Mouse (Mus musculus): ENCODE results near the gene Adamts2. TPM values are rescaled to one million over a fixed set of nuclear protein-coding genes. Genes with fewer than 3 reads are reported as not detected.

The Adamts2 gene
- polyA plus RNA-seq, 1 experiment from 2014 or later: 7.5 TPM

GRCm38 (mm10) chr11:50768995-50769749, 167.3 kb downstream of the Adamts2 start:
- peak; percentile 54 for ATAC-seq (ENCODE audit: insufficient number of reproducible peaks, low FRiP score)
- H3K36me3 ChIP-seq: no peaks in the 10 kb centered on the region
- 14% methylated on average over 14 of the region's 14 CpGs for WGBS
- peak overlapping the region; percentile 63 for H3K4me2 ChIP-seq
- peak overlapping the region; percentile 25 for H3K4me3 ChIP-seq
- no peaks in the 10 kb centered on the region for H3K27me3 ChIP-seq (replicated peaks)
- H3K27ac ChIP-seq (ENCODE audit: poor library complexity, severe bottlenecking): no peak overlapping the region
- no peaks in the 10 kb centered on the region for H3K9me3 ChIP-seq (replicated peaks)
- peaks cover 17% of the 10 kb centered on the region; the same call in 1 of the 2 replicates for H3K4me1 ChIP-seq (replicated peaks)
- H3K9ac ChIP-seq: peak overlapping the region; percentile 52; the same call in 1 of the 2 replicates

- Histone ChIP-seq H3K9me3 (replicated peaks) (peaks cover 1% of the 10 kb centered on the region; the same call in 1 of the 2 replicates), H3K27me3 (replicated peaks) (no peaks in the 10 kb centered on the region), H3K27ac (ENCODE audit: poor library complexity, severe bottlenecking) (no peak overlapping the region), H3K9ac (no peak overlapping the region), H3K4me2 (no peak overlapping the region), H3K4me1 (replicated peaks) (peaks cover 5% of the 10 kb centered on the region; the same call in 1 of the 2 replicates), H3K36me3 (no peaks in the 10 kb centered on the region), H3K4me3 (no peak overlapping the region)
- 84% methylated on average over 1 of the region's 1 CpGs for WGBS
- no peak for ATAC-seq (ENCODE audit: insufficient number of reproducible peaks, low FRiP score)
Measured at GRCm38 (mm10) chr11:50771006-50771405, 169.1 kb downstream of the Adamts2 start.

DNA sequence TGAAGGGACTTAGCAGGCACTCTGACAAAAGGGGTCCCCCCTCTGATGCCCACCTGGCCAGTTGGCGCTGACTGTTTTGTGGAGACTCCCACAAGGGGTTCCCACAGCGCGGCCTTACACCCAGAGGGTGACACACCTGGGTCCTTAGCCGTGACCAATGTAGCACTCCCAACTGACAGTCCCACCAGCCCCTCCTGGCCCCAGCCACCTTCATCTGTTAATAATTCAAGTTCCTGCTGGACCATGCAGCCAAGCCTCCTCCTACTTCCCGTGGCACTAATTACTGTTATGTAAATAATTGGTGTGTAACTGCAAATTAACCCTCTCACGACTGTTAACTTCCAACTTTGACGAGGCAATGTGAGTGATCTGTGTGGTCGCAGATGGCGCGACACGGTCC, 195.8 kb downstream of the Adamts2 start:
- no peak overlapping the region for H3K4me3 ChIP-seq
- no peak overlapping the region for H3K27ac ChIP-seq (ENCODE audit: poor library complexity, severe bottlenecking)
- no peak overlapping the region for H3K9ac ChIP-seq
- no peaks in the 10 kb centered on the region for H3K9me3 ChIP-seq (replicated peaks)
- 78% methylated on average over 11 of the region's 11 CpGs for WGBS
- no peaks in the 10 kb centered on the region for H3K4me1 ChIP-seq (replicated peaks)
- ATAC-seq (ENCODE audit: insufficient number of reproducible peaks, low FRiP score): no peak
- no peaks in the 10 kb centered on the region for H3K36me3 ChIP-seq
- no peaks in the 10 kb centered on the region for H3K27me3 ChIP-seq (replicated peaks)
- no peak overlapping the region for H3K4me2 ChIP-seq

DNA sequence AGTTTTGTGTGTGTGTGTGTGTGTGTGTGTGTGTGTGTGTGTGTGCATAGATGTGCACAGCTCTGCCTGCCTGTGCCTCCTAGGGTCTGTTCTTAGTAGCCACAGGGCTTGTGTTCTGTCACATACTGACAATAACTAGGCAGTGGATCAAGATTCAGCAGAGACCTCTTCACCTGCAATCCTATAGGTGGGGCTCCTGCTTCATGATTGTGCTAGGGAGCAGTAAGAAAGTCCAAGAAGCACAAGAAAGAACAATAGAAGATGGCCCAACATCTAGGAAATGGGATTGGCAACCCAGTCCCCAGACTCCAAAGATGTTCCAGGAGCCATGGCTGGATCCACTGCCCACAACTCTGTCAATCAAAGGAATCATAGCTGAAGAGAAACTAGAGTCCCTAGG, 197.0 kb downstream of the Adamts2 start:
- Histone ChIP-seq H3K4me2 (no peak overlapping the region), H3K36me3 (no peaks in the 10 kb centered on the region), H3K9me3 (replicated peaks) (no peaks in the 10 kb centered on the region), H3K4me1 (replicated peaks) (no peaks in the 10 kb centered on the region), H3K27me3 (replicated peaks) (no peaks in the 10 kb centered on the region), H3K9ac (no peak overlapping the region), H3K27ac (ENCODE audit: poor library complexity, severe bottlenecking) (no peak overlapping the region), H3K4me3 (no peak overlapping the region)
- no peak for ATAC-seq (ENCODE audit: insufficient number of reproducible peaks, low FRiP score)

DNA sequence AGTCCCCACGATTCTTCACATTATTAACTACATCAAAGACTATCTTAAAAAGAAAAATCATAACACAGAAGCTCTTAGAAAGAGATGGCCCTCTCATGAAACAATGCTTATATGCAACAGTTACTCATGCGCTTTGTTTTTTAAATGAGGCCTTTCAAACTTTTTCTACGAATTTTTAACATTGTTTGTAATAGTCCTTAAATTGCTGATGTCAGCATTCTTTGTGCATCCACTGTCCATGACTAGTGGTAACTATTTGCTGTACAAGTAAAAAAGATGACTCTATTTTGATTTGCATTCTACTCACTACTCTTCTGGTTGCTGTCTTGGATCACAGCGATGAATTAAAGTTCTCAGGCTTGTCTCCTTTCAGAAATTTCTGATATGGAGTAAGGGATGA, 212.3 kb downstream of the Adamts2 start:
- ATAC-seq (ENCODE audit: insufficient number of reproducible peaks, low FRiP score): no peak
- peaks cover 33% of the 10 kb centered on the region for H3K9me3 ChIP-seq (replicated peaks)
- no peaks in the 10 kb centered on the region for H3K4me1 ChIP-seq (replicated peaks)
- no peak overlapping the region for H3K4me2 ChIP-seq
- no peak overlapping the region for H3K9ac ChIP-seq
- no peak overlapping the region for H3K27ac ChIP-seq (ENCODE audit: poor library complexity, severe bottlenecking)
- WGBS: 93% methylated on average over 4 of the region's 4 CpGs
- no peaks in the 10 kb centered on the region for H3K27me3 ChIP-seq (replicated peaks)
- H3K4me3 ChIP-seq: no peak overlapping the region
- H3K36me3 ChIP-seq: peaks cover 85% of the 10 kb centered on the region

- Histone ChIP-seq H3K4me1 (replicated peaks) (peaks cover 12% of the 10 kb centered on the region), H3K27me3 (replicated peaks) (no peaks in the 10 kb centered on the region), H3K4me3 (peak overlapping the region; percentile 82), H3K9me3 (replicated peaks) (0 out of 2 replicates have a peak, but pooled peaks cover 5% of the 10 kb centered on the region), H3K4me2 (peak overlapping the region; percentile 81), H3K9ac (peak overlapping the region; percentile 92; the same call in 1 of the 2 replicates), H3K36me3 (peaks cover 42% of the 10 kb centered on the region), H3K27ac (ENCODE audit: poor library complexity, severe bottlenecking) (no peak overlapping the region)
- 61% methylated on average over 2 of the region's 2 CpGs for WGBS
- no peak for ATAC-seq (ENCODE audit: insufficient number of reproducible peaks, low FRiP score)
Measured at GRCm38 (mm10) chr11:50826214-50826613, 224.3 kb downstream of the Adamts2 start.

GRCm38 (mm10) chr11:50827010-50827953, 225.4 kb downstream of the Adamts2 start, which contains the start of gene Zfp354c:
Zfp354c (minus strand) TSS chr11:50827724.
- peaks cover 6% of the 10 kb centered on the region for H3K9me3 ChIP-seq (replicated peaks)
- peak within 1 kb of the TSS; percentile 92 for H3K9ac ChIP-seq
- under 1% methylated on average over 45 of the region's 45 CpGs for WGBS

GRCm38 (mm10) chr11:50835727-50836126, 233.8 kb downstream of the Adamts2 start:
- peaks cover 12% of the 10 kb centered on the region for H3K36me3 ChIP-seq
- H3K9ac ChIP-seq: no peak overlapping the region
- 72% methylated on average over 4 of the region's 4 CpGs for WGBS

More at GRCm38 (mm10) chr11:50827010-50827953, 225.4 kb downstream of the Adamts2 start, which contains the start of gene Zfp354c:
- Histone ChIP-seq H3K4me1 (replicated peaks) (peaks cover 12% of the 10 kb centered on the region), H3K27me3 (replicated peaks) (no peaks in the 10 kb centered on the region), H3K4me3 (peak within 1 kb of the TSS; percentile 82), H3K4me2 (peak within 1 kb of the TSS; percentile 81), H3K27ac (ENCODE audit: poor library complexity, severe bottlenecking) (peak within 1 kb of the TSS; percentile 12; the same call in 1 of the 2 replicates), H3K36me3 (peaks cover 34% of the 10 kb centered on the region)
- ATAC-seq (ENCODE audit: insufficient number of reproducible peaks, low FRiP score): peak; percentile 92

DNA sequence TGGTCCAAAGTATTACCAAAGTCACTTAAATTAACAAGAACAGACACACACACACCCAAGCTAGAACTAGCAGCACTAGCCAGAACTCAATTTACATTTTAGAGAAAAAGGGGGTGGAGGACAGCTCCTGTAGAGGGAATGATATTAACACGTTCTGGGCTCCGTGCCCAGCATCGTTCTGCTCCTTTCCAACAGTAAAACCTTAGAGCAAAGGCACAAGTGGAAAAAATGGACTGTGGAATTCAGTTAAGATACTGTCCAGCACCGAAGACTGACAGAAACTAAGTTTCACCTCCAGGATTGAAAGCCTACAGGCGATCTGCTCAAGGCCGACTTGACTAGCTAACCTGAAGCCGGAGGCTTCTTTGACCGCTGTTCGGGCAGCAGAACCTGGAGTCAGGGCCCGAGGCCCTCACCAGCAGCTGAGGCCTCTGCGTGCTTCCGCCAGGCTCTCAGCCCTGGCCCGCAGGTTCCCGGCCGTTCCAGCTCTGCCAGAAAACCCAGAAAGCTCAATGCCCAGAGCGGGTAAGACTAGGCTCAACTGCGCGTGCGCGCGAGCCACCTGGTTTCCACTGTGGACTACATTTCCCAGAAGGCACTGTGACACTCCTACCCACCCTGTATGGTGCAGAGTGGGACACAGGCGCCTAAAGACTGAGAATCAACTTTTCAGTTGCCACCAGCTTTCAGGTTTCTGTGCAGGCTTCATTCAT, 239.3 kb downstream of the Adamts2 start, which contains the start of gene Zfp879:
Gene Zfp879, minus strand, starts transcription at position 530 of the 713 bp plus-strand sequence.
- Histone ChIP-seq H3K4me3 (peak within 1 kb of the TSS; percentile 51), H3K27ac (ENCODE audit: poor library complexity, severe bottlenecking) (peak within 1 kb of the TSS; percentile 84; the same call in 1 of the 2 replicates), H3K9me3 (replicated peaks) (no peaks in the 10 kb centered on the region), H3K27me3 (replicated peaks) (peaks cover 6% of the 10 kb centered on the region), H3K4me2 (peak within 1 kb of the TSS; percentile 74), H3K4me1 (replicated peaks) (0 out of 2 replicates have a peak, but pooled peaks cover 7% of the 10 kb centered on the region), H3K36me3 (no peaks in the 10 kb centered on the region), H3K9ac (peak within 1 kb of the TSS; percentile 80)
- peak; percentile 89 for ATAC-seq (ENCODE audit: insufficient number of reproducible peaks, low FRiP score)
- WGBS: 18% methylated on average over 22 of the region's 22 CpGs

More at GRCm38 (mm10) chr11:50835727-50836126, 233.8 kb downstream of the Adamts2 start:
- Histone ChIP-seq H3K9me3 (replicated peaks) (peaks cover 26% of the 10 kb centered on the region), H3K4me2 (no peak overlapping the region), H3K27ac (ENCODE audit: poor library complexity, severe bottlenecking) (no peak overlapping the region), H3K27me3 (replicated peaks) (no peaks in the 10 kb centered on the region), H3K4me1 (replicated peaks) (0 out of 2 replicates have a peak, but pooled peaks cover 3% of the 10 kb centered on the region), H3K4me3 (no peak overlapping the region)
- no peak for ATAC-seq (ENCODE audit: insufficient number of reproducible peaks, low FRiP score)

DNA sequence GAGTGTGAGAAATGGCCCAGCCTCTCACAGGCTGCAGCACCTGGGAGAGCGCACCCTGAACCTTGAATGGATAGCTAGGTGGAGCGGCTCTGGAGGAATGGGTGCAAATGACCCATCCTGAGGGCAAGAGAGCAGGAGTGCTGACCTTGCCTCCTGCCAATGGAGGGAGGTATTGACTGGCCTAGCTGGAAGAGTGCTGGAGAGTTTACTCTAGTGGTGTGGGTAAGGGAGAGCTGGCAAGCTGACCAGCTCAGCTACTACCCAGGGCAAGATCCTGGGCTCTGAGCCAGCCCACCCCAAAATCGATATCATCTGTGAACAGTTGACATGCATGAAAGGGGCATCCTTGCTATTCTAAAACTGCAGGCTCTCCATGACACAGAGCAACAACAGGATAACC, 244.1 kb downstream of the Adamts2 start:
- Histone ChIP-seq H3K9me3 (replicated peaks) (peaks cover 10% of the 10 kb centered on the region; the same call in 1 of the 2 replicates), H3K27ac (ENCODE audit: poor library complexity, severe bottlenecking) (no peak overlapping the region), H3K4me2 (no peak overlapping the region), H3K27me3 (replicated peaks) (peaks cover 41% of the 10 kb centered on the region), H3K4me3 (no peak overlapping the region), H3K9ac (no peak overlapping the region), H3K4me1 (replicated peaks) (peaks cover 21% of the 10 kb centered on the region; the same call in 1 of the 2 replicates), H3K36me3 (no peaks in the 10 kb centered on the region)
- WGBS: 73% methylated on average over 3 of the region's 3 CpGs
- no peak for ATAC-seq (ENCODE audit: insufficient number of reproducible peaks, low FRiP score)

Data from heart, embryonic 12.5 days (tissue).